Mouse (Mus musculus): ENCODE measurements around the gene Susd5.

DNA sequence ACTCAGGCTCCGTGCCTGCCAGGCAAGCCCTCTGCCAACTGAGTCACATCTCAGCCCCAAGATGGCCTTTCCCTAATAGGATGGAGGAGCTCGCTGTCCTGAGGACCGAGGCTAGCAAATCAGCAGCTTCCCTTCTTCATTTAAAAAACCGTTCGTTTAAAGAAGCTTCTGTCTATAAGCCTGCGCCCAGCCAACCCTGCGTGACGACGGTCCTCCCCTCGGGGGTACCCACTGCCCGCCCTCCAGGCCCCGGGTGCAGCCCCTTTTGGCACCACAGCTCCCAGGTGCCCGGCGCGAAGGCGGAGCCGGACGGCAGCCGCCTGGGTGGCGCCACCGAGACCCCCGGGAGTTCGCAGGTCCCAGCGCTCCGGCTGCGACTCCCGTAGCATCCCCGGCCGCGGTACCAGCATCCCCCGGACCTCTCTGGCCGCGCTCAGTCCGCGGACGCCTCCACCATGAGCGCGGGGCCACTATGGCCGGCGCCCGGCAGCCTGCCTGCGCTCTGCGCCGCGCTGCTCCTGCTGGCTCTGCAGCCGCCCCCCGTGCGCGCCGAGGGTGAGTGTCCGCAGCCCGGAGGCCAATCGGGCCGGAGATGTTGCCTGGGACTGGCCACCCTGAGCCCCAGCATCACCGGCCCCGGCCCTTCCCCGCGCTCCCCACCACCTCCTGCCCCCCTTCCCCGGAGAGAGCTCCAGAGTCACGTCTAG lies at the start of gene Susd5:
- no peak for TF ChIP-seq GATA1 (IDR thresholded peaks at IDR 0.05; ENCODE audit: borderline replicate concordance, low read length)
- TF ChIP-seq FLI1 (IDR thresholded peaks at IDR 0.05; ENCODE audit: low read length), result no peak
